Mouse (Mus musculus): ENCODE results near the gene Col4a4.

Gene Col4a4

DNA sequence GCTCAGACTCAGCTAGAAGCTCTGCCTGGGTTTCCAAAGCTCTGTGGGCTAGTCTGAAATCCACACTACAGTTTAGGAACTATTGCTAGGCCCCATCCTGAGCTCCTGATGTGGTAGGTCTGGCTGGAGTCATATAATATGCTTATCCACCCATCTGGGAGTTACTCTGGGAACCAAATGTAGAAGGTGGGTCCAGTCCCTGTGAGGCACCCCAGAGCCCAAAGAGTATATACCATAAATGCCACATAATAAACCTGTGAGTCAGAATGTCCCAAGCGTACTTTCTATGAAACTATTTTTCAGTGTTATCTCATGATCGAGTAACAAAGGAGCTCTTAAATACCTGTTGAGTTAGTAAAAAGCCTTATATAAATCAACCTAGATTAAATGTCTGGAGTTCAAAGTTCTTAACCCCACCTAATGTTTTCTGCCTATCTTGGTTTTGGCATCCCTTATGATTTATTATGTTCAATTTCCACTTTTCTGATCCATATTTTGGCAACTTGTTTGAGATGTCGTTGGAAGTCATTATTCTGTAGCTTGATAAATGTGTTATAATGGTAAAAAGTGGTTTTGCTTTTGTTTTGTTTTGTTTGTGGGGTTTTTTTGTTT, 172.1 kb downstream of the Col4a4 start:
- no peak for DNase-seq (ENCODE audit: low spot score)

DNA sequence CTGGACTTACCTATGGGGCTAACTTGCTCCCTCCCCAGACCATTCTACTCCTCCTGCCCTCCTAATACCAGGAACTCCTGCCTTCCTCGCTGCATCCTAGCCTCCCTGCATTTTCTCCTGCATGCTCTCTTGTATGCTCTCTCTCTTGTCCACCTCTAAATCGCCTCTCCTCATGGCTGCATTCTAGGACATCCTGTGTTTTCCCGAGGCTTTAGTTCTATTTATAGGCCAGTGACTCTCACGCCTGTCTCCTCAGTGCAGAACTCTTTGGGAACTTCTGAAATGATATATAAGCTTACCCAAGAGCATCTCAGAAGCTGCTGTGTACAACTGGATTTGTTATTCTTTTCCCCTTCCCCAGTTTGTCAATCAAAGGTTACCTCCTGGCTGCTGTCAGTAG, 174.6 kb downstream of the Col4a4 start:
- no peak for DNase-seq (ENCODE audit: low spot score)

DNA sequence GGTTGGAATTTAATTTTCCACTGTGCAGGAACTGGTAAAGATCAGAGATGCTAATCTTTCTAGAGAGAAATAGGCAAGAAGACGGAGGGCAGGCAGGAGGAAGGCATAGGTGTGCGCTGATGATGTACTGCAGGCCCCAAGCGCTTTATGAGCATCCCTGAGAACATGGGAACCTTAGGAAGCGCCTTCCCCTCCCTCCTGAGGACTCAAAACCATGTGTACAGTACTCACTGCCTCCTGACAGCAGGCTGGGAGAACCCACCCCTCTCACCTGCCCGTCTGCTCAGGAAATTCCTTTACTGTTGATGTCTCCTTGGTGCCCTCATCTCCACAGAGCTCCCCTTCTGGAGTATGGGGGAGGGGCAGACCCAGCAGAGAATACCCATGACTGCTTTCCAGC, 175.1 kb downstream of the Col4a4 start:
- no peak for DNase-seq (ENCODE audit: low spot score)

DNA sequence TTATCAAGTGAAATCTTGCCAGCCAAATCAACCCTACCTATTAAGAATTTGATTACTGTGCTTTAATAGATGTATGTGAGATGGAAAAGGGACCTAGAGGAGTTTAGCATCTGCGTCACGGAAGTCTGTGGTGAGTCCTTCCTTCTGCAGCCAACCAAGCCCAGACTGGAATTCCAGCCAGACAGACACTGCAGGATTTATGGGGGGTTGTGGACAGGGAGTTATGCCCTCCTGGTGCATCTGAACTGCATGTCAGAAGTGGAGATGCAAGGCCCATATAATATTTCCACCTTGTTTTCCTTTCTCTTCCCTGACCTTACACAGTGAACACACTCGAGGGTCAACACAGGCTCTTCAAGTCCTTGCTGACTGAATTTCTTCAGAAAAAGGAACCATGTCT, 176.1 kb downstream of the Col4a4 start:
- no peak for DNase-seq (ENCODE audit: low spot score)

DNA sequence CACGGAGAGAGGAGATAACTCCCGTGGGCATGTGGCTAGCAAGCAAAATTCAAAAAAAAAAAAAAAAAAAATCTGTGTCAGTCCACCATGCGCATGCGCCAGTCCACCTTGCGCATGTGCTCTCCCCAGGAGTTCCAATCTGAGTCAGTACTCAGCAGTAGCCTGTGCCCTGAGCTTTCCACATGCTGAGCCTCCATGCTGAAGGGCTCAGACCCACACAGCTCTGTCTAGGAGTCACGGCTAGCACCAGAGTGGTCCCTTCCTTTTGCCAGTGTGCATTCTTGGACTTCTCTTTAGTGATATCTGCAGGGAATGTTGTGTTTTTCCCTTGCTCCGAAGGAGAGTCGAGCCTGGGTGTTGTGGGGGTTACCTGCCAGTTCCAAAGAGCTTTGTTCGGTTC, 177.4 kb downstream of the Col4a4 start:
- no peak for DNase-seq (ENCODE audit: low spot score)

DNA sequence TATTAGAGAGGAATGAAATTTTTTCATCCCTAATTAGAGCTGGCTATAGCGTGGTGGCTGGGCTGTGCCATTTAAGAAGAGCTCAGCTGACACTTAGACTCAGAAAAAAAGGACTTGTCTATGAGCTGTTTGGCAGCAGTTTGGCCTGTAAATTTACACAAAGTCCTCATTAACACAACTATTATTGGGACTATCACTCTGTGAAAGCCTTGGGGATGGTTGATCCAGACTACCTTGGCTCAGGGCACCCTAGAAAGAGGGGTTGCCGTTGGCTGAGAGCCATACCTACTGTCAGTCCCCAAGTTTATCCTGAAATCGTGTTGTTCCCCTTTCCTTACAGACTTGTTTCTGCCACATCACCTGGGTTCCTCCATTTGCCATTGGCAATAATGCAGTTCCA, 178.9 kb downstream of the Col4a4 start:
- no peak for DNase-seq (ENCODE audit: low spot score)
